Mouse (Mus musculus): ENCODE measurements around the gene Skp1a. TPM values are rescaled to one million over a fixed set of nuclear protein-coding genes. Genes with fewer than 3 reads are reported as not detected.

Gene Skp1a
- polyA plus RNA-seq, 1 experiment from 2014 or later: 624 TPM

GRCm38 (mm10) chr11:52278991-52279390 lies 47.2 kb downstream of the Skp1a start:
- Histone ChIP-seq H3K27ac (ENCODE audit: low read depth, low read length) (no peak overlapping the region), H3K4me2 (replicated peaks; ENCODE audit: low read depth) (no peak overlapping the region), H3K4me3 (ENCODE audit: low read depth, low read length) (no peak overlapping the region), H3K9me3 (ENCODE audit: control insufficient read depth) (no peaks in the 10 kb centered on the region), H3K4me1 (replicated peaks; ENCODE audit: control insufficient read depth, insufficient read depth, low read length) (0 out of 2 replicates have a peak, but pooled peaks cover 2% of the 10 kb centered on the region), H3K36me3 (ENCODE audit: control insufficient read depth, insufficient read depth) (no peaks in the 10 kb centered on the region), H3K27me3 (replicated peaks; ENCODE audit: control insufficient read depth, insufficient read depth, low read length) (no peaks in the 10 kb centered on the region; the same call in 1 of the 2 replicates), H3K9ac (ENCODE audit: low read depth, low read length) (no peak overlapping the region)
- TF ChIP-seq CTCF (IDR thresholded peaks at IDR 0.05; ENCODE audit: low read depth): no peak
- 97% methylated on average over 6 of the region's 6 CpGs for WGBS
- no peak for ATAC-seq

GRCm38 (mm10) chr11:52279611-52280145 lies 47.9 kb downstream of the Skp1a start:
- no peaks in the 10 kb centered on the region for H3K36me3 ChIP-seq (ENCODE audit: control insufficient read depth, insufficient read depth)
- no peaks in the 10 kb centered on the region for H3K9me3 ChIP-seq (ENCODE audit: control insufficient read depth)
- 0 out of 2 replicates have a peak, but pooled peaks cover 5% of the 10 kb centered on the region for H3K4me1 ChIP-seq (replicated peaks; ENCODE audit: control insufficient read depth, insufficient read depth, low read length)
- no peak overlapping the region for H3K4me3 ChIP-seq (ENCODE audit: low read depth, low read length)
- H3K27ac ChIP-seq (ENCODE audit: low read depth, low read length): no peak overlapping the region
- no peak for TF ChIP-seq CTCF (IDR thresholded peaks at IDR 0.05; ENCODE audit: low read depth)
- no peak for ATAC-seq
- H3K4me2 ChIP-seq (replicated peaks; ENCODE audit: low read depth): no peak overlapping the region
- WGBS: 91% methylated on average over 8 of the region's 8 CpGs
- no peak overlapping the region for H3K9ac ChIP-seq (ENCODE audit: low read depth, low read length)
- no peaks in the 10 kb centered on the region; the same call in 1 of the 2 replicates for H3K27me3 ChIP-seq (replicated peaks; ENCODE audit: control insufficient read depth, insufficient read depth, low read length)

GRCm38 (mm10) chr11:52280566-52281455 lies 49.0 kb downstream of the Skp1a start:
- no peak overlapping the region for H3K9ac ChIP-seq (ENCODE audit: low read depth, low read length)
- no peak overlapping the region for H3K27ac ChIP-seq (ENCODE audit: low read depth, low read length)
- WGBS: 92% methylated on average over 11 of the region's 11 CpGs
- no peak overlapping the region for H3K4me3 ChIP-seq (ENCODE audit: low read depth, low read length)
- H3K27me3 ChIP-seq (replicated peaks; ENCODE audit: control insufficient read depth, insufficient read depth, low read length): no peaks in the 10 kb centered on the region; the same call in 1 of the 2 replicates
- no peaks in the 10 kb centered on the region for H3K9me3 ChIP-seq (ENCODE audit: control insufficient read depth)
- ATAC-seq: no peak
- H3K36me3 ChIP-seq (ENCODE audit: control insufficient read depth, insufficient read depth): no peaks in the 10 kb centered on the region
- no peak overlapping the region for H3K4me2 ChIP-seq (replicated peaks; ENCODE audit: low read depth)
- TF ChIP-seq CTCF (IDR thresholded peaks at IDR 0.05; ENCODE audit: low read depth): no peak
- H3K4me1 ChIP-seq (replicated peaks; ENCODE audit: control insufficient read depth, insufficient read depth, low read length): 0 out of 2 replicates have a peak, but pooled peaks cover 5% of the 10 kb centered on the region

- Histone ChIP-seq H3K27ac (ENCODE audit: low read depth, low read length) (no peak overlapping the region), H3K27me3 (replicated peaks; ENCODE audit: control insufficient read depth, insufficient read depth, low read length) (no peaks in the 10 kb centered on the region; the same call in 1 of the 2 replicates)
Observed at GRCm38 (mm10) chr11:52281568-52282328, 50.0 kb downstream of the Skp1a start.

GRCm38 (mm10) chr11:52282420-52282773 lies 50.6 kb downstream of the Skp1a start:
- Histone ChIP-seq H3K4me1 (replicated peaks; ENCODE audit: control insufficient read depth, insufficient read depth, low read length) (0 out of 2 replicates have a peak, but pooled peaks cover 5% of the 10 kb centered on the region), H3K9ac (ENCODE audit: low read depth, low read length) (peak overlapping the region; percentile 76), H3K4me2 (replicated peaks; ENCODE audit: low read depth) (peak overlapping the region; percentile 100), H3K27ac (ENCODE audit: low read depth, low read length) (no peak overlapping the region), H3K4me3 (ENCODE audit: low read depth, low read length) (peak overlapping the region; percentile 75), H3K36me3 (ENCODE audit: control insufficient read depth, insufficient read depth) (no peaks in the 10 kb centered on the region), H3K27me3 (replicated peaks; ENCODE audit: control insufficient read depth, insufficient read depth, low read length) (no peaks in the 10 kb centered on the region; the same call in 1 of the 2 replicates), H3K9me3 (ENCODE audit: control insufficient read depth) (no peaks in the 10 kb centered on the region)
- no peak; the same call in 1 of the 2 replicates for ATAC-seq
- TF ChIP-seq CTCF (IDR thresholded peaks at IDR 0.05; ENCODE audit: low read depth): no peak
- whole genome bisulfite sequencing: 3% methylated on average over 18 of the region's 19 CpGs

More at GRCm38 (mm10) chr11:52281568-52282328, 50.0 kb downstream of the Skp1a start:
- Histone ChIP-seq H3K4me3 (ENCODE audit: low read depth, low read length) (no peak overlapping the region), H3K4me1 (replicated peaks; ENCODE audit: control insufficient read depth, insufficient read depth, low read length) (0 out of 2 replicates have a peak, but pooled peaks cover 5% of the 10 kb centered on the region), H3K9ac (ENCODE audit: low read depth, low read length) (no peak overlapping the region), H3K9me3 (ENCODE audit: control insufficient read depth) (no peaks in the 10 kb centered on the region), H3K36me3 (ENCODE audit: control insufficient read depth, insufficient read depth) (no peaks in the 10 kb centered on the region), H3K4me2 (replicated peaks; ENCODE audit: low read depth) (peak overlapping the region; percentile 100)
- no peak for ATAC-seq
- WGBS: 71% methylated on average over 19 of the region's 19 CpGs
- TF ChIP-seq CTCF (IDR thresholded peaks at IDR 0.05; ENCODE audit: low read depth): no peak

Data from intestine, postnatal 0 days (tissue).